Mouse (Mus musculus): ENCODE results near the gene Nudcd3.

Gene Nudcd3

DNA sequence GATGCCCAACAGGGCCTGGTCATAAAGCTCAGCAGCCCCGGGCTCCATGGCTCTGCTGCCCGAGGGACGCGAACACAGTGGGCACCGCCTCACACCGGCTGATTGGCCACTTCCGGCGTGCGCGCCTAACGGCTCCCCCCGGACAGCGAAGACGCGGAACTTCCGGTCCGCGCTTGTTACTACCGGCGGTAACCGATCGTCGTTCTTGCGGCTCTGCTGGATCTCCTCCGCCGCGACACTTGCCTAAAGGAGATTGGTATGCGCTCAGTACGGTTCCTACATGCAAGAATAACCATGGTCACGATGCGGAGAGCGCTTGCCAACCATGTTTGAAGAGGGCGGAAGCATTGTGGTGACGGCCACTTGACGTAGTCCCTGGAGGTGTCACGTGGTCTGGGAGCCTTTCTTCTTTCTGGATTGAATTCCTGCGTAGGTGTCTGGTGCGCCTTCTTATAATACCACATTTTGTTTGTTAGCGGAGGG is at the start of gene Nudcd3:
Gene Nudcd3 (minus strand): TSS at position 329 of the 483 bp plus-strand sequence.
- peak; percentile 97 for DNase-seq (ENCODE audit: low spot score)

DNA sequence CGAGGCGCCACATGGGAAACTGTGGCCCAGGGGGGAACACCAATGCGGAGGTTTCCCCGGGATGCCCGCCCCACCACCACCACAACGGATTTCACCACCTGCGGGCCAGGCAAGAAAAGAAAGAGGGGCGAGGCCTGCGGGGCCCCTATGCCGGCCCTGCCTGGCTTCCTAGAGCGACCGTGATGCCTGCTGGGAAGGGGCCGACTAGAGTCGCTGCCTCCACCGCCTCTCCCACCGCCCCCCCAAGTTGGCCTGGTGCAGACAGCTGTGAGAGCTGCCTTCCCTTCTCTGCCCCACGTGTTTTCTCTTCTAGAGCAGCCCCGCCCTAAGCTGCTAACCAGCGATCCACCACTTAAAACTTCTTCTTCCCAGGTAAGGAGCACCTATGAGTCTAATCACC is 44.5 kb upstream of the Nudcd3 start:
- DNase-seq (ENCODE audit: low spot score) = no peak

DNA sequence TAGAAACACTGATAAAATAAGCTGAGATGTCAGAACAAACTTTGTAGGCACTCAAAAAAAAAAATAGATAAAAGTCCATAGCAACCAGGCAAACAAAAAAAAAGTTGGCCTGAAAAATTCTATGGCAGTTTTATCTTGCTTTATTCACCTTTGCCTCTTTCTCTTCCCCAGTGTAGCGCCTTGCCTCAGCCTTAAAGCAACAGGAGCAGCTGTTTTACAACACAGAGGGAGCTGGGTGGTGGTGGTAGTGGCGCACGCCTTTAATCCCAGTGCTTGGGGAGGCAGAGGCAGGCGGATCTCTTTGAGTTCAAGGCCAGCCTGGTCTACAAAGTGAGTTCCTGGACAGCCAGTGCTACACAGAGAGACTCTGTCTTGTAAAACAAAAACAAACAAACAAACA is 32.8 kb upstream of the Nudcd3 start:
- no peak for DNase-seq (ENCODE audit: low spot score)

DNA sequence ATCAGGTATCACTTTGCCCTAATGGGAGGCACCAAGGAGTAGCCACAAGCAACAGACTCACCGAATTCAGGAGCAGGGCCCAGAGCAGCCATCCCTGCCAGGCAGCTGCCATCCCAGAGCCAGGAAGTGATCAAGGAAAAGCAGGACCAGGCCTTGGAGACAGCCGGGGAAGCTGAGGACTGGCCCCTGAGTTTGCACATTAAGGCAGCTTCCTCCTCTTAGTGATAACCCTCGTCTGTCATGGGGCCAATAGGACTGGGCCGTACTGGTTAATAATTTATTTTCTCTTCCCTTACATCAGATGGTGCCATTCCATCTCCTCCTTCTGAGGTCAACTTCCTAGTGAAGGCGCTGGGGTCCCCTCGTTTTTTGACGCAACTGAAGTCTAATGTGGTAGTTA is 29.8 kb upstream of the Nudcd3 start, which contains the start of gene Npc1l1:
Gene Npc1l1 (minus strand): TSS at position 132 of the 400 bp plus-strand sequence.
- DNase-seq (ENCODE audit: low spot score) = no peak

DNA sequence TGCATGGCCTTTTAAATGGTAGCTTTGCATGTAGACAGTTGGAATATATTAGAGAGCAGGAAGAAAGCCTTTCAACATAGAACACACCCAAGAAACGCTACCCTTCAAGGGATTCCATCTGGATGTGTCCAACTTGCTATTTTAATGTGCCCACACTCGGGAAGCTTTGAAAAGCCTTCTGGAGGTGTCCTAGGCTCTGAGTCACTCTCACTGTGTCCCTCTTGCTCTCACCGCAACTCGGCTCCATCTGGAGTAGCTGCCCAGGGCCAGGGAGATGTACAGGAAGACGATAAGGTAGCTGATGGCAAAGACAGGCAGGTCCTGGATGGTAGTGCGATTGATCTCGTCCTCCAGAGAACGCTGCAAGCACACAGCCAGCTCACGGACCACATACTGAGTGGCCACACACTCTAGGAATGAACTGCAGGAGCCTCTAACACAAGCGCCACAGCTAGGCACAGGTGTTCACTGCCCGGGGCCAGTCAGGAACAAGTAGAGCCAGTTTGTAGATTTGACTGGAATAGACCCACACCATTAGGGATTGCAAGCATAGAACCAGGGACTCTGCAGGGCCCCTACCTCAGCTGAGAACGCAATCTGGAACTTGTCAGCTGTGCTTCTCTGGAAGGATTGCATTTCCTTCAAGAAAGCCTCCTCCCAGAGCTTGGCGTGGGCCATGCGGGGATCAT is 24.5 kb upstream of the Nudcd3 start:
- DNase-seq (ENCODE audit: low spot score) = no peak

DNA sequence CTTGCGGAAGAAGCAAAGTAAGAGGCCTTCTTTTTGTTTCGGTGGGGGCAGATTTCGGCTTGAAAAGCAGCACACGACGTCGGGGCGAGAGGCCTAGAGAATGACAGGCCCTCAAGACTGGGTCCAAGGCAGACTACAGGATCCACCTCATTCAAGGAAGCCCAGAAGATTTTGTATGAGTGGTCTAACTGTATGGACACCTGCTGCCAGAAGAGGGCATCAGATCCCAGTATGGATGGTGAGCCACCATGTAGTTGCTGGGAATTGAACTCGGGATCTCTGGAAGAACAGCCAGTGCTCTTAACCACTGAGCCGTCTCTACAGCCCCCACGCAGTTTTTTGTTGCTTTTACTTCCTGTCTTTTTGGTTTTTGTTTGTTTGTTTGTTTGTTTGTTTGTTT is 22.0 kb upstream of the Nudcd3 start:
- DNase-seq (ENCODE audit: low spot score) = no peak

DNA sequence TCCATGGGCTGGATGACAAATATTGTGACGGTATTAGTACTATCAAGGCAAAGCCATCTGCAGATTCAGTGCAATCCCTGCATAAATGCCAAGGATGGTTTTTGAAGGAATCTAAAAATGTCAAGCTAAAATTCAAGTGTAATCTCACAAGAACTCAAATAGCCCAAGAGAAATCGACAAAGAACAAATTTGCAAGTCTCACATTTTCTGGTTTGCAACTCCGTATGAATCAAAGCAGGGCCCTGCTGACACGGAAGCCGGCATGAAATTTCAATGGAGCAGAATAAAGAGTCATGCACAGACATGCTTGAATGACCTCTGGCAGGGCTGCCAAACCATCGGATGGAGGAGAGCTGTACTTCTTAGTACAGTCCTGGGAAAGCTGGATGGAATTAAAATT is 19.8 kb upstream of the Nudcd3 start:
- DNase-seq (ENCODE audit: low spot score) = no peak

DNA sequence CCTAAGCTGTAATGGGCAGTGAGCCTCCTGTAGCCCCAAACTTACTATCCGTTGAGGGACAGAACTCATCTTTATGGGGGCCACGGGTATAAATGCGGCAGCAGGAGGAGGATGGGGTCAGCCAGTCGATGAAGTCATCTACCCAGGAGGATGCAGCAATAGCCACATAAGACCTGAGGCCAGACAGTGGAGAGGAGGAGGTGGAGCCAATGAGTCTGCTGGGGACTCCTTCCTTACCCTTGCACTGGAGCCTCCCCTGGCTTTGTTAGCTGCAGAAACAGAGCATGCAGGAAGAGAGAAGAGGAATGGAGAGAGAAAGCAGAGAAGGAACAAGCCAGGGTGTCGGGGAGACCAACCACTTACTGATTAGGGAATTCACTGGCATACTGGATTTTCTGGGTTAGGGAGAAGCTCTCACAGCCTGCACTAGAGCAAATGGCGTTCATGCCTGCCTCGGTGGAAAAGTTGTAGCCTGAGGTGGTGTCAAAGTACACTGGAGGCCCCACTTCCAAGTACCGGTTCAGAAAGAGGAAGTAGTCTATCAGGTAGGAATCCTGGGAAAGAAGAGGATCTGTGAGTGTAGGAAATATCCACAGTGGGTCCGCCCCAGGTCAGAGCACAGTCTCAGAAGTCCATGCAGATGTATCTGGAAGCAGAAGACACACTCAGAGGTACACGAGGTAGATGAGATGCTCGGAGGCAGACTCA is 18.1 kb upstream of the Nudcd3 start:
- DNase-seq (ENCODE audit: low spot score) = no peak

DNA sequence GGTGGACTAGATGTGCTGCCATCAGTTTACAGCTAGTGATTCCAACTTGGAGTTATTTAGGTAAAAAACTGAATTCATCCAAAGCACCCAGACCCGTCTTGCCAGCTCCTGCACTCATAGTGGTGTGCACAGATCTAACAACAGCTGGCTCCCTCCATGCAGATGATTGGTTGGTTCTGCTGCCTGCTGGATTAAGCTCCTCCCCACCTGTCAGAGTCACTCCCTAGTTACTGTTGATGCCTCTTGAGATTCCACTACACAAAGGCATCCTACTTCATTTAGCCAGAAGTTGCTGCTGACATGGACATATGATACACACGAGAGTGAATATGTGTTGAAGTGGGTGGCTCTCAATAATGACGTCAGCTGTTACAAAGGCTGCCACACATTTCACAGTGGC is 16.6 kb upstream of the Nudcd3 start:
- DNase-seq (ENCODE audit: low spot score) = no peak

DNA sequence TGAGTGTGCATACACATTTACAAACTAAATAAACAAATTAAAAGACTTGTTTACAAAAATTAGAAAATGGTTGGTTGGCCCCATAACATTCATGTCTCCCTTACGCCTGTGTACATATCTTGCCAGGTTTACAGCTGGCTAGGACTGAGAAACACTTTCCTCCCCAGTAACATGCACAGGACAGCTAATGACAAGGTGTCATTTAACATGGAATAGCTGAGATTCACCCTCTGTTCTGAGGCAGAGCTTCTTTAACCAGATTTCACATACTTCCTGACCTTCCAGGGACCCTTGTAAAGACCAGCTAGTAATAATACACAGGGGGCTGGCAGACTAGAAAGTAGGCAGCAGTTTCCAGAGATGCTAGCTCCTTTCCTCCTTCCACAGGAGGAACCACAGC is 7.9 kb upstream of the Nudcd3 start:
- DNase-seq (ENCODE audit: low spot score) = no peak

DNA sequence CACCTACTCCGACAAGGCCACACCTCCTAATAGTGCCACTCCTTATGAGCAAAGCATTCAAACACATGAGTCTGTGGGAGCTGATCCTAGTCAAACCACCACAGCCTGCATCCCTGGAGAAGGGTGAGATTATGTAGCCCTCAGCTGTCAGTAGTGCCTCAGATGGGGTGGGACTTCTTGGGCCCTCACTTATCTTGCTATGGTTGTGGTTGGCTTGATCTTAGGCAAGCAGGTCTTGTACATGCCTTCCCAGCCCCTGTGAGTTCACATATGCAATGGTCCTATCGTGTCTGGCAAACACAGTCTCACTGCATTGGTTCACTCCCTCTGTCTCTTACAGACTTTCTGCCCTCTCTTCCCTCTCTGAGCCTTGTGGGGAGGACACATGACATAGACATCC is 6.9 kb upstream of the Nudcd3 start:
- no peak for DNase-seq (ENCODE audit: low spot score)

DNA sequence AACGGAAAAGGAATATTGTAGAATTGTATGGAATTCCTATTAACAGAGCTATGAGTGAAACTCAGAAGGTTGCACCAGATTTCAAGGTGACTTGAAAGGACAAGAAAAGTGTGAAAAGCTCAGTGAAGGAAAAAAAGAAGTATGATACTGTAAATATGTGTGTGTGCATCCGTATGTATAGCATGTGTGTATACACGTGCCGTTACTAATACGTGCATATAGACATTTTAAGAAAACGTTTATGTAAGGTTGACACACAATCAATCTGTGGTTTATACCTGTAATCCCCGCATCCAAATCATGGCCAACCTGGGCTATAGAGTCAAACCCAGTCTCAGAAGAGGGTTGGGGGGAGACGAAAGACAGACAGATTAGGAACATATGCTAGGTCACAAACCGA is 355 bp upstream of the Nudcd3 start:
- DNase-seq (ENCODE audit: low spot score) = no peak

DNA sequence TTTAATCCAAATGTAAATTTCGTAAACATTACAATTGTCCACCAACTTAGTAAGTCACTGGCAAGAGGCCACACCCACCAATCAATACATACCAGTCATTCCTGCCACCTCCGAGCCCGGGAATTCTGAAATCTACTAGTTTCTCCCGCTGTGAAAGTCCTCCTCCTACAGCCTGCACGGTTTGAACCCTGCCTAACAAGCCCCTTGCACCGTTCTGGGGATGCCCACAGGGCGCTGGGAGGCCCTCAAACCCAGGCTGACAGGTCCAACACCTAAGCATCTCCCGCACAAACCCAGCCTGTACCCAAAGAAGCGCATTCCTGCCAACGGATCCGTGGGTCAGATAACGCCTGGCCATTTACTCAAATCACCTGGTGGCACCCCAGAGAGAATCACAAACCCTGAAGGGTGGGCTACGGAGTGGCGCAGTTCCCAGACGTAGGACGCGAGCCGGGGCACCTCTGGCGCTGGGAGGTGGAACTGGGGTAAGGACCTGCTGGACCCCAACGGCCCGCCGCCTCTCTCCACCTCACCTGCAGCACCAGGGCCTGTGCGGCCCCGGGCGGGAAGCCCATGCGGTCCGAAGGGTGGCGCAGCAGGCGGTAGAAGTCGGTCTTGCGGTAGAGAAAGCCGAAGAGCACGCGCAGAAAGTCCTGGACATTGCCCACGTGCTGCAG is 667 bp downstream of the Nudcd3 start, which contains the start of gene A730071L15Rik:
Gene A730071L15Rik (plus strand): TSS at position 620 of the 677 bp plus-strand sequence.
- DNase-seq (ENCODE audit: low spot score) = peak; percentile 66

DNA sequence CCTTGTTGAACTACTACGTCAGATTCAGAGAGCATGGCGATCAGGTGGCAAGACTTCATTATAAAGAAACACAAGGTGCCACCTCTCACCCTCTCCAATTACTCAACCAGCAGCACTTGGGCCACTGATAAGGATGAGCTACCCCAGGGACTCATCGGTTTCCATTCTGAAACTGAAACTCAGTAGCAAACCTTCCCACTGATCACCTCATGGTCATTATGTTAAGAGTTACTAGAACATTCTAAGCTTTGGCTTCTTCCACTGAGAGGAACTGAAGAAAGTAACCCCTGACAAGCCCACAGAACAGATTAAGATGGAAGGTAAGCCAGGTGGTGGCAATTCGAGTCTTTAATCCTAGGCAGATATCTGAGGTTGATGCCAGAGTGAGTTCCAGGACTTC is 1.8 kb downstream of the Nudcd3 start:
- no peak for DNase-seq (ENCODE audit: low spot score)

DNA sequence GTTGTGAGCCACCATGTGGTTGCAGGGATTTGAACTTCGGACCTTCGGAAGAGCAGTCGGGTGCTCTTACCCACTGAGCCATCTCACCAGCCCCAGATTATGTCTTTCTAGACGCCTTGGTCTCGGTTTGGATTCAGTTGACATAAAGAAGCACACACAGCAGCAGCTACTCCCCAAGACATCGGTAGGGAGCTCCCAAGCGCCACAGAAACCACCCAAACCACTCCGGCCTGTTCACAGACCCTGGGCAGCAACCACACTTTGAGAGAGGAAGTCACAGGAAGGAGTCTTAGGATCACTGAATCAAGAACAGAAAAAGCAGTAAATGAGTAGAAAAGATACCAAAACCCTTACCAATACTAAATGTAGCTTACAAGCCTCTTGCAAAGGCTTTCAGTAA is 3.4 kb downstream of the Nudcd3 start:
- no peak for DNase-seq (ENCODE audit: low spot score)

DNA sequence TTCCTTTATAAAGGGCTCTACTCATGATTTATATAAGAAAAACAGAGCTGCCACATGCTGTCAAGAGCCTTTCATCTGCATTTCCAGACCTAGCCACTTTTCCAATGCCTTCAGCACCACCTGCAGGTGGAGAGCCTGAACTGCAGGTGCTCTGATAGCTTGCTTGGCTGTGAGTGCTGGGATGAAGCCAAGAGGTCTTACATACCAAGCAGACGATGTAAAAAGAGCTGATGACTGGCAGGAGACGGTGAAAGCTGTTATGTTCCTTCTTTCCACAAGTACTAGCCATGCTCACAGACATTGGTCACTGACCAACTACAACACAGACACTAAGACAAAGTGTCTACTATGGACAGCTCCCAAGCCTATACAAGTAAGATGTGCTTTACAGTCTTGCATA is 12.3 kb downstream of the Nudcd3 start:
- peak; percentile 97 for DNase-seq (ENCODE audit: low spot score)

DNA sequence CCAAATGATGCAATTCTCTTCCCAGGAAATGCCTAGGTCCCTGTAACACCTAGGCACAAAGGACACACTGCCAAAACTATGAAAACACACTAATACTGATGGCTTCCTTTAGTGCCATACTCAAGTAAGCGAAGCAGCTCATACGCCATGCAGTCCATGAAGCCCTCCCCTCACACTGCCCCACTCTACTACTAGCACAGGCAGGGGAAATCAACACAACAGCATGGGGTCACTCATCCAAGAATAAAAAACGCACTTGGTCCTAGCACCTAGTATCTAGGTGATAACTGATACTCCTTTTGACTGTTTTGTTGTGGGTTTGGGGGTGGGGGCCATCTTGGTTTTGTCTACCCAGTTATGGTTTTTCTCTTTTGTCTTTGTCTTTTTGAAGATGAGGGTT is 12.8 kb downstream of the Nudcd3 start:
- DNase-seq (ENCODE audit: low spot score) = peak; percentile 24

DNA sequence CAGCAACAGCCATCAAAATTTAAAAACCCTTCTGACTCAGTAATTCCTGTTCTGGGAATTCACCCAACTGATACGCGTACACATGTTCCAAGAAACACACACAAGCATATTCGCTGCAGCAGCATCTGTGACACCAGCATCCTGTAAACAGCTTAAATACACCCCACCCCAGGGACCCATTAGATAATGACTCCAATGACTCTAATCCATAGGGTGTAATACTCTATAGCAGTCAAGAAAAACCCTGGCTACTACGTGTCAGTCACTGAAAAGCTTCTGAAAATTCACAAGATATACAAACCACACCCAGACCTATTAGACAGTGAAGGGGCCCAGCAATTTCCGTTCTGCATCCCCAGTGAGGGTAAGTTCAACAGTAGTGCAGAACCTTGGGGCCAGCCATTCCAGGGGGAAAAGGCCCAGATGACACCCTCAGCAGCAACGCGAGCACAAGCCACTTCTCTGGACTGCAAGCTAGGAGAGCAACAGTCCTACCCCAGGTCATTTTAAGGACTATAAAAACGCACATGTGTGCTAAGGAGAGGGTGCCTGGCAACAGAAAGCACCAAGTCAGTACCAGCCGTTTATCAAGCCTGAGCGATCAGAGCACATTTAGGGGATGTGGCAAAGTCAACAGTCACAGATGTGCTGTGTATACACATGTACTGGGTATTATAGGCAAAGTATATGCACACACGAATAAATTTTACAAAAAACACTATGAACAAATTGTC is 15.8 kb downstream of the Nudcd3 start:
- no peak for DNase-seq (ENCODE audit: low spot score)

DNA sequence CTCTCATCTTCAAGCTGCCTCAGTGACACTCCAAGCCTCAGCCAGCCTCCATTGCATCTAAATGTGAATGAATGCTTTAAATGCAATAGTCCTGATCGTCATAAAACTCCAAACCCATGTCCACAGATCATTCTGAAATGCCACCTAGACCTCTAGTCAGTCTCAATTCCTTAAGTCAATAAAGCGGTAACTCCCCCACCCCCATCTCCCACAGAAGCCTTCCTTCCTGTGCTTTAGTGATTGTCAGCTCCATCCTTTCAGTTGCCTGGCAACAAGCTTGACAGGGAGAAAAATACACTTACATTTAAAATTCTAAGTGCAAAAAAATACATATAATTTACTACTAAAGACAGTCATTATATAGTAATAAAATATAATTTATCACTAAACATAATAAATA is 17.0 kb downstream of the Nudcd3 start:
- DNase-seq (ENCODE audit: low spot score) = no peak

DNA sequence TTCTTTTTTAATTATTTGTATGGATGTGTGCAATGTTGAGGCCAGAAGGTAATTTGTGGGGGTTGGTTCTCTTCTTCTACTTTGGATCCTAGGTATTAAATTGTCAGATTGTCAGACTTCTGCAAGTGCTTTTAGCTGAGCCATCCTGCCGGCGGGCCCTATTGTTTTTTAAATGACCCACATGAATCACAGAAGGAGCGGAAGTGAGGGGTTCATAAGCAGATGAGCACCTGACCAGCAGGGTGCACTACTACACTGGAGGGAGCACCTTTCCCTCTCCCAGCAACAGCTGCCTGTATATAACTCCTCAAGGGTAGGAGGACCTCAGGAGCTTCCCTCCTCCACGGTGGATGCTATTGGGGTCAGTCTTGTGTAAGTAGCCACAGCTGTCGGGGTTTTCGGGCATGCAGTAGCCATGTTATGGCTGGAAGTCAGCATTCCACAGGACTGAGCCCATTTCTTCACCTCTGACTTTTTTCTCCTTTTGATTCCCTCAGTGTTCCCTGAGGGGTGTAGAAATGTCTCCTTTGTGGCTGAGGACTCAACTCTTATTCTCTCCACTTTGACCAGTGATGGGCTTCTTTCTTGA is 19.3 kb downstream of the Nudcd3 start:
- no peak for DNase-seq (ENCODE audit: low spot score)

DNA sequence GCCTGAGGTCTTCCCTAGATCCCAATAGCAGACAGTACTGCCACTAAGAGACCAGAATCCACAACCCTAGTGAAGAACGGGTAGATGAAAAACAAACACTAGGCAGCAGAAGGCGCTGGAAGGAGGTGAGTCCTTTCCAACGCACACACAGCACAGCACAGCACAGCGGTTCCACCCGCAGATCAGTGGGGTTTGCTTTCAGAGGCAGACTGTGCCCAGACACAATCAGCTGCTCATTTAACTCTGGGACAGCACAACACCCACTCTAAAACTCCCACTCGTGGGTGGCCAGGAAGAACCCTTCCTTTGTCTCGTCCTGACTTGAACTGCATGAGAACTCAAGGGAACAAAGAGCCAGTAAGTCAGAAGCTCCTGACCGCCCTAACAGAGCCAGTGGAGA is 21.0 kb downstream of the Nudcd3 start:
- no peak for DNase-seq (ENCODE audit: low spot score)

DNA sequence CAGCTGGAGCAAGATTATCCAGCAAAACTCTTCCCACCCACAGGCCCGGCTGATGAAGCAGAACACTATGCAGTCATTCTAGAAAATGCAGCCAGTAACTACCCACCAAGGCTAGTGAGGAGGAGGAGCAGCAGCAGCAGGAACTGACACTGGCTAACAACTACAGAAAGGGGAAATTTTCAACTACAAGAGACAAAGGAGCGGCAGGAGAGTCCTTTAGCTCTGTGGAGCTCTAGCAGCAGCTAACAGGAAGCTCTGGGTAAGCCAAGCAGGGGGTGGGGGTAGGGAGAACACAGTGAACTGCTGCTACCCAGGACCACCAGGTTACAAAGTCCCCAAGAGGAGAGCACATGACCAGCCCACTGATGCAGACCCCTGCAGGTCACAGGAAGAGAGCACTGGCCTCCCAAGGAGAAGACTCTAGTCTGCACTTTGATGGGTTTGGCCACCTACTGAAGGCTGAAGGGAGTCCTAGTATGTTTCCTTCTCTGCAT is 21.5 kb downstream of the Nudcd3 start:
- no peak for DNase-seq (ENCODE audit: low spot score)
